Mouse (Mus musculus) CH12.LX (cell line): Measurements from ENCODE around the gene RPS10-NUDT3. TPM values are rescaled to one million over a fixed set of nuclear protein-coding genes. Genes with fewer than 3 reads are reported as not detected.

ENCODE experiments used
- DNase-seq: peaks from one replicate; pipeline ENCODE4 v3.0.0-alpha.2; 2013; ENCODE audit errors: extremely low read depth
- H3K27ac ChIP-seq: 2 replicates; pipeline ENCODE4 v1.5.1; 2012; ENCODE audit warnings: low read depth, mild to moderate bottlenecking, control low read depth, moderate library complexity; ENCODE audit not compliant: insufficient read depth
- H3K27me3 ChIP-seq: replicated peaks from 2 replicates; pipeline ENCODE3; 2012; ENCODE audit warnings: inconsistent platforms
- H3K36me3 ChIP-seq, 2 experiments: replicated peaks in 1 of 2; 2 replicates each; pipeline versions ENCODE3 to v1.6.1; 2012; ENCODE audit warnings: inconsistent platforms in 1 of 2, low read length in 1 of 2, mild to moderate bottlenecking in 1 of 2, mixed read lengths in 1 of 2, moderate library complexity in 1 of 2; ENCODE audit not compliant: control insufficient read depth in 1 of 2, insufficient read depth in 1 of 2
- H3K4me1 ChIP-seq, 2 experiments: 2 replicates each; pipeline ENCODE4 v1.6.1; 2012; ENCODE audit warnings: inconsistent platforms in 1 of 2, moderate library complexity in 1 of 2; ENCODE audit not compliant: insufficient read depth in 2 of 2, control insufficient read depth in 1 of 2
- H3K4me2 ChIP-seq: 2 replicates; pipeline ENCODE4 v1.6.1; 2012; ENCODE audit warnings: low read depth, mild to moderate bottlenecking, control low read depth; ENCODE audit not compliant: poor library complexity, insufficient read depth, severe bottlenecking
- H3K4me3 ChIP-seq, 3 experiments: fragments of 150-350 bp in 1 of 3; sonication (generic) in 1 of 3; replicated peaks in 1 of 3; 2 replicates each; pipeline versions ENCODE3 to v1.5.1; 2011 to 2012; ENCODE audit warnings: low read depth in 2 of 3, low read length in 2 of 3, mild to moderate bottlenecking in 2 of 3, moderate library complexity in 2 of 3, control low read depth in 1 of 3, improper control_type of control experiment in 1 of 3, inconsistent platforms in 1 of 3, mixed read lengths in 1 of 3; ENCODE audit not compliant: poor library complexity in 1 of 3
- H3K79me2 ChIP-seq: replicated peaks from 2 replicates; pipeline ENCODE4 v1.6.1; 2012; ENCODE audit warnings: mild to moderate bottlenecking, moderate library complexity; ENCODE audit not compliant: control insufficient read depth, poor library complexity, insufficient read depth, severe bottlenecking; ENCODE audit errors: extremely low read depth
- H3K9ac ChIP-seq: 2 replicates; pipeline ENCODE4 v1.6.1; 2012; ENCODE audit warnings: low read depth, mild to moderate bottlenecking, control low read depth, moderate library complexity; ENCODE audit not compliant: insufficient read depth
- H3K9me3 ChIP-seq: replicated peaks from 2 replicates; pipeline ENCODE3; 2012; ENCODE audit warnings: low read length, inconsistent platforms, mixed read lengths
- BHLHE40 ChIP-seq: IDR thresholded peaks from 2 replicates; pipeline ENCODE4 v1.6.1; 2011; ENCODE audit warnings: mild to moderate bottlenecking, low read depth, low read length, improper control_type of control experiment
- CHD1 ChIP-seq: IDR thresholded peaks from 2 replicates; pipeline ENCODE4 v1.6.1; 2012; ENCODE audit warnings: low read depth, low read length, improper control_type of control experiment, inconsistent platforms
- HCFC1 ChIP-seq: IDR thresholded peaks from 2 replicates; pipeline ENCODE4 v1.6.1; 2012; ENCODE audit warnings: low read depth, mild to moderate bottlenecking, inconsistent platforms, low read length, improper control_type of control experiment
- IRF4 ChIP-seq: IDR thresholded peaks from 2 replicates; pipeline ENCODE4 v1.6.1; 2014; ENCODE audit warnings: low read depth, mild to moderate bottlenecking, inconsistent platforms, low read length, improper control_type of control experiment
- MEF2A ChIP-seq: IDR thresholded peaks from 2 replicates; pipeline ENCODE4 v1.6.1; 2014; ENCODE audit warnings: low read depth, mild to moderate bottlenecking, inconsistent platforms, low read length, improper control_type of control experiment, borderline replicate concordance
- MXI1 ChIP-seq: IDR thresholded peaks from 2 replicates; pipeline ENCODE4 v1.6.1; 2011; ENCODE audit warnings: mild to moderate bottlenecking, low read depth, low read length, improper control_type of control experiment
- PAX5 ChIP-seq: IDR thresholded peaks from 2 replicates; pipeline ENCODE4 v1.6.1; 2012; ENCODE audit warnings: low read length, inconsistent platforms, mixed read lengths
- POLR2AphosphoS2 ChIP-seq: IDR thresholded peaks from 2 replicates; pipeline ENCODE4 v1.6.1; 2011; ENCODE audit warnings: low read depth, low read length, improper control_type of control experiment
- RAD21 ChIP-seq: IDR thresholded peaks from 2 replicates; pipeline ENCODE4 v1.6.1; 2011; ENCODE audit warnings: low read depth, mild to moderate bottlenecking, low read length, improper control_type of control experiment, moderate library complexity
- SIN3A ChIP-seq: IDR thresholded peaks from 2 replicates; pipeline ENCODE4 v1.6.1; 2012; ENCODE audit warnings: low read length, improper control_type of control experiment, inconsistent platforms
- TCF12 ChIP-seq: IDR thresholded peaks from 2 replicates; pipeline ENCODE4 v1.6.1; 2014; ENCODE audit warnings: low read depth, mild to moderate bottlenecking, inconsistent platforms, low read length, improper control_type of control experiment
- USF1 ChIP-seq: IDR thresholded peaks from 2 replicates; pipeline ENCODE4 v1.6.1; 2014; ENCODE audit warnings: low read depth, mild to moderate bottlenecking, inconsistent platforms, low read length, improper control_type of control experiment
- ZKSCAN1 ChIP-seq: IDR thresholded peaks from 2 replicates; pipeline ENCODE4 v1.6.1; 2012; ENCODE audit warnings: low read depth, inconsistent platforms, low read length, improper control_type of control experiment, borderline replicate concordance
- ZNF384 ChIP-seq: IDR thresholded peaks from 2 replicates; pipeline ENCODE4 v1.6.1; 2012; ENCODE audit warnings: low read depth, low read length, improper control_type of control experiment, inconsistent platforms
- dilution Hi-C: fragments of 300-500 bp; cut with MboI; formaldehyde crosslinking; loops from 2 replicates; pipeline ENCODE4 v1.14.3; 2020; ENCODE audit warnings: low sequenced_read_pairs; ENCODE audit not compliant: extremely low pct_unique_long_range_greater_than_20kb, extremely low pct_ligation_motif_present
- in situ Hi-C: fragments of 300-500 bp; cut with MboI; formaldehyde crosslinking; loops from 3 replicates; pipeline ENCODE4 v1.14.3; 2019; ENCODE audit warnings: low sequenced_read_pairs, low pct_ligation_motif_present, low pct_unique_long_range_greater_than_20kb, mixed read lengths
- polyA plus RNA-seq: library from polyadenylated mRNA; unstranded; fragments of >175 nt; gene quantifications from 2 replicates; pipeline ENCODE4 v1.2.1, GENCODE M21; 2012; ENCODE audit warnings: low read depth; ENCODE audit not compliant: insufficient read length
- total RNA-seq, 2 experiments: library from RNA; depleted of rRNA; stranded (reverse); fragments of 300-350 nt in 1 of 2; fragments of >200 nt in 1 of 2; gene quantifications; 2 replicates each; pipeline ENCODE4 v1.2.3; 2012 to 2014

RPS10-NUDT3 gene
- total and polyA plus RNA-seq, 3 experiments, result 30.3 TPM; not detected in 2

GRCm38 (mm10) chr17:27555512-27556172 lies 79.4 kb downstream of the RPS10-NUDT3 start (continued):
- TF ChIP-seq MXI1, result peak; percentile 73; the same call in 1 of the 2 replicates
- peak; percentile 42 for TF ChIP-seq TCF12
- no peak for TF ChIP-seq USF1
- no peak for TF ChIP-seq SIN3A
- no peak for TF ChIP-seq CHD1
- no peak for TF ChIP-seq ZKSCAN1
- TF ChIP-seq HCFC1, result no peak; the same call in 1 of the 2 replicates
- TF ChIP-seq, all 38 proteins: peak for 8

- Histone ChIP-seq H3K4me2 (no peak overlapping the region), H3K9ac (no peak overlapping the region), H3K79me2 (peaks cover 32% of the 10 kb centered on the region), H3K27ac (no peak overlapping the region), H3K9me3 (peaks cover 8% of the 10 kb centered on the region), H3K4me1 (peaks cover 8 to 31% of the 10 kb centered on the region in 2 experiments)
- dilution Hi-C loops (no loop called here), in situ Hi-C loops (no loop called here)
- TF ChIP-seq RAD21 (no peak), MEF2A (no peak), POLR2AphosphoS2 (no peak), SIN3A (no peak), CHD1 (no peak), IRF4 (no peak)
- TF ChIP-seq, all 38 proteins: peak for 0
- Histone ChIP-seq H3K27me3 (peaks cover 18% of the 10 kb centered on the region), H3K36me3 (peaks cover 0 to 2% of the 10 kb centered on the region in 2 experiments), H3K4me3 (no peak overlapping the region)
- DNase-seq, result no peak
These were observed 79.9 kb downstream of the RPS10-NUDT3 start for GRCm38 (mm10) chr17:27555075-27555511.

GRCm38 (mm10) chr17:27554062-27554960 lies 80.7 kb downstream of the RPS10-NUDT3 start:
- Histone ChIP-seq H3K9me3 (peaks cover 8% of the 10 kb centered on the region), H3K36me3 (no peaks in the 10 kb centered on the region), H3K9ac (no peak overlapping the region), H3K4me3 (no peak overlapping the region), H3K4me1 (peaks cover 12 to 31% of the 10 kb centered on the region in 2 experiments), H3K4me2 (no peak overlapping the region), H3K27ac (no peak overlapping the region), H3K27me3 (peaks cover 18% of the 10 kb centered on the region), H3K79me2 (peaks cover 24% of the 10 kb centered on the region)
- TF ChIP-seq BHLHE40 (no peak), ZNF384 (no peak), PAX5 (no peak)
- no peak for DNase-seq
- in situ Hi-C loops (no loop called here), dilution Hi-C loops (no loop called here)
